Comparison of ENCODE assay signal across 20 mouse cellular contexts in the genomic region with DNA sequence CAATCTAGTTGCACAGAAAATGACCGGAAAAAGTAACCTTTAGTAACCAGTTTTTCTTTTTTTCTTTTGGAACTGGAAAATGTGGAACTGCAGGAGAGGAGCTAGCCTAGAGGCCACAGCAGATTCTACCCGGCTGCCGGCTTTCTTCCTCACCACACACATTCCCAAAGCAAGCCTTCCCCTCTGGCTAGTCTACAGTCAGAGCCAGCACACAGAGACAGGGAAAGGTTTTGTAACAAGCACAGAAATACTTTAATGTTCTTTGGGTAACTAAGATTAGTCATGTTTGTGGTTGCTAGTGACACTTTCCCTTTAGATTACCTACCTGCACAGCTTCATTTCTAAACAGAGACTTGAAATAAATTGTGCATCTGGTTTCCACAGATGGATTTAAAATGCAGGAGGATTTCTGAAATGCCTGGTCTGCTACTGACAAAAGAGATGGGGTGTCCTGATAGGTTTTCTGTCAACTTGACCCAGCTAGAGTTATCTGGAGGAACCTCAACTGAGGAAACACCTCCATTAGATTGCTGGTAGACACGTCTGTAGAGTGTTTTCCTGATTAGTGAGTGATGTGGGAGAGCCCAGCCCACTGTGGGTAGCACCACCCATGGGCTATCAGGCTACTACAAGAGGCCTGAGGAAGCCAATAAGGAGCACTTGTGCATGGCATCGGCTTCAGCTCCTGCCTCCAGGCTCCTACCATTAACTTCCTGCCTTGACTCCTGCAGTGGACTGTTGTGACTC. TPM values are rescaled to one million over a fixed set of nuclear protein-coding genes. Genes with fewer than 3 reads are reported as not detected.
DNase-seq lines count a peak whose midpoint lies in the region; ATAC-seq lines count a peak whose summit lies in the region.
"Had no signal": no experiment of that assay in that cellular context is flagged by ENCODE, and none has a peak within 500 bp of the region (broad histone marks: within the 10 kb centered on the region; RNA-seq: fewer than 3 reads in every experiment).

No protein-coding gene starts in this region.

- H3K4me3 ChIP-seq in embryonic facial prominence, embryonic 13.5 days, result no peak overlapping the region
- H3K4me3 ChIP-seq in embryonic facial prominence, embryonic 10.5 days, result no peak overlapping the region
- H3K4me3 ChIP-seq in liver, embryonic 12.5 days, result no peak overlapping the region
- H3K4me3 ChIP-seq: heart, embryonic 13.5 days; lung, embryonic 15.5 days; midbrain, embryonic 10.5 days had no signal

- H3K9me3 ChIP-seq in embryonic facial prominence, embryonic 13.5 days, result no peaks in the 10 kb centered on the region
- H3K9me3 ChIP-seq in embryonic facial prominence, embryonic 10.5 days, result no peaks in the 10 kb centered on the region
- no peaks in the 10 kb centered on the region for H3K9me3 ChIP-seq in liver, embryonic 12.5 days (replicated peaks)
- H3K9me3 ChIP-seq: heart, embryonic 13.5 days; lung, embryonic 15.5 days; midbrain, embryonic 10.5 days had no signal

- intact Hi-C loops in heart, postnatal 36 days (cut with DNase I), result no loop called here

- ATAC-seq in embryonic facial prominence, embryonic 13.5 days (ENCODE audit: insufficient number of reproducible peaks, insufficient read depth, low FRiP score, low TSS enrichment, low read depth), result no peak
- peak; percentile 94 for ATAC-seq in liver, embryonic 12.5 days
- peak; percentile 92 for ATAC-seq in megakaryocyte-erythroid progenitor cell, adult 5-6 weeks (replicated peaks; ENCODE audit: low FRiP score, low TSS enrichment, poor library complexity, severe bottlenecking)
- ATAC-seq: inflammation-experienced regulatory T-cells, adult 6 months had no signal

- no peak overlapping the region for H3K27ac ChIP-seq in embryonic facial prominence, embryonic 13.5 days
- H3K27ac ChIP-seq in embryonic facial prominence, embryonic 10.5 days (replicated peaks), result no peak overlapping the region
- H3K27ac ChIP-seq in liver, embryonic 12.5 days, result peak overlapping the region; percentile 64
- H3K27ac ChIP-seq: heart, embryonic 13.5 days; lung, embryonic 15.5 days; midbrain, embryonic 10.5 days had no signal

- H3K36me3 ChIP-seq in embryonic facial prominence, embryonic 13.5 days, result peaks cover 21% of the 10 kb centered on the region
- H3K36me3 ChIP-seq in embryonic facial prominence, embryonic 10.5 days (replicated peaks), result peaks cover 16% of the 10 kb centered on the region
- no peaks in the 10 kb centered on the region for H3K36me3 ChIP-seq in liver, embryonic 12.5 days

- 49% methylated on average over 5 of the region's 5 CpGs for WGBS in embryonic facial prominence, embryonic 13.5 days
- 72% methylated on average over 5 of the region's 5 CpGs for WGBS in embryonic facial prominence, embryonic 10.5 days
- 53% methylated on average over 5 of the region's 5 CpGs for WGBS in liver, embryonic 12.5 days (ENCODE audit: insufficient replicate concordance)

- no peaks in the 10 kb centered on the region for H3K27me3 ChIP-seq in embryonic facial prominence, embryonic 13.5 days
- no peaks in the 10 kb centered on the region for H3K27me3 ChIP-seq in embryonic facial prominence, embryonic 10.5 days (replicated peaks; ENCODE audit: low read depth, poor library complexity, severe bottlenecking)
- no peaks in the 10 kb centered on the region for H3K27me3 ChIP-seq in liver, embryonic 12.5 days (replicated peaks)
- H3K27me3 ChIP-seq: heart, embryonic 13.5 days; lung, embryonic 15.5 days had no signal

- H3K4me2 ChIP-seq in embryonic facial prominence, embryonic 13.5 days, result no peak overlapping the region
- H3K4me2 ChIP-seq in liver, embryonic 12.5 days, result peak overlapping the region; percentile 45
- H3K4me2 ChIP-seq: heart, embryonic 13.5 days; lung, embryonic 15.5 days had no signal

- H3K9ac ChIP-seq in embryonic facial prominence, embryonic 13.5 days, result 0 out of 2 replicates have a peak overlapping the region, but pooled peaks have one; percentile 6
- no peak overlapping the region for H3K9ac ChIP-seq in liver, embryonic 12.5 days
- H3K9ac ChIP-seq: heart, embryonic 13.5 days; lung, embryonic 15.5 days had no signal

- no peak for DNase-seq in embryonic facial prominence, embryonic 10.5 days (ENCODE audit: low spot score)
- DNase-seq in MEL-GATA-1-ER (ENCODE audit: extremely low read depth, low read depth), result peak; percentile 29
- DNase-seq in gastrocnemius, postnatal 4 days (ENCODE audit: low spot score in 2 of 2), result no peak
- no peak for DNase-seq in spleen, postnatal 36 days (ENCODE audit: low spot score in 2 of 2)
- DNase-seq in heart, postnatal 36 days, result no peak
- DNase-seq: cerebellum, adult 9-10 months; gastrocnemius, postnatal 14 days; kidney, adult 9 months; kidney, postnatal 4 days; layer of hippocampus, postnatal 36 days; right cerebral cortex, postnatal 4 days; thymus, postnatal 14 days had no signal

- H3K4me1 ChIP-seq in embryonic facial prominence, embryonic 13.5 days, result peaks cover 25% of the 10 kb centered on the region
- peaks cover 11% of the 10 kb centered on the region for H3K4me1 ChIP-seq in embryonic facial prominence, embryonic 10.5 days
- peaks cover 50% of the 10 kb centered on the region for H3K4me1 ChIP-seq in liver, embryonic 12.5 days
- H3K4me1 ChIP-seq: lung, embryonic 15.5 days had no signal

RNA-seq across cellular contexts. Expression of a gene that starts 17.5 kb away (rescaled TPM):
- polyA plus RNA-seq in embryonic facial prominence, embryonic 13.5 days (2015; fragmentation: Nextera tagmentation; extraction: Ambion mirVana), result 367 and 452 TPM in 2 replicates
- 445 and 476 TPM in 2 replicates for polyA plus RNA-seq in embryonic facial prominence, embryonic 10.5 days (2016; fragmentation: Nextera tagmentation; extraction: Ambion mirVana)
- polyA plus RNA-seq in liver, embryonic 12.5 days (2016; fragmentation: Nextera tagmentation; extraction: Ambion mirVana), result 109 and 112 TPM in 2 replicates
- 12.0 and 18.5 TPM in 2 replicates for total RNA-seq in megakaryocyte-erythroid progenitor cell, adult 5-6 weeks (2014; fragmentation: Nextera tagmentation)
- total RNA-seq in megakaryocyte-erythroid progenitor cell, adult 5-6 weeks (2017), result 4.4 and 5.9 TPM in 2 replicates
- total RNA-seq in gastrocnemius, postnatal 4 days (2021), result 10 to 100 TPM; 35.8 to 40.7 TPM
- total RNA-seq in heart, postnatal 36 days (2021), result 1 to 10 TPM; 4.2 to 4.8 TPM

RNA-seq across cellular contexts. Expression of a gene that starts 17.6 kb away (rescaled TPM):
- not detected in 2 replicates for polyA plus RNA-seq in embryonic facial prominence, embryonic 13.5 days (2015; fragmentation: Nextera tagmentation; extraction: Ambion mirVana)
- 1.5 TPM in 1 of 2 replicates, not detected in the other for polyA plus RNA-seq in embryonic facial prominence, embryonic 10.5 days (2016; fragmentation: Nextera tagmentation; extraction: Ambion mirVana)
- not detected in 2 replicates for polyA plus RNA-seq in liver, embryonic 12.5 days (2016; fragmentation: Nextera tagmentation; extraction: Ambion mirVana)
- total RNA-seq in megakaryocyte-erythroid progenitor cell, adult 5-6 weeks (2014; fragmentation: Nextera tagmentation), result not detected in 2 replicates
- not detected in 2 replicates for total RNA-seq in megakaryocyte-erythroid progenitor cell, adult 5-6 weeks (2017)
- total RNA-seq in gastrocnemius, postnatal 4 days (2021), result not detected
- not detected for total RNA-seq in heart, postnatal 36 days (2021)
- total RNA-seq: gastrocnemius, postnatal 14 days had no signal
- polyA plus RNA-seq: heart, embryonic 13.5 days; inflammation-experienced regulatory T-cells, adult 6 months; lung, embryonic 15.5 days; midbrain, embryonic 10.5 days; stomach, embryonic 14.5 days had no signal

RNA-seq across cellular contexts. Expression of a gene that starts 23.8 kb away (rescaled TPM):
- polyA plus RNA-seq in embryonic facial prominence, embryonic 13.5 days (2015; fragmentation: Nextera tagmentation; extraction: Ambion mirVana), result 34.8 and 35.8 TPM in 2 replicates
- 40.0 and 40.4 TPM in 2 replicates for polyA plus RNA-seq in embryonic facial prominence, embryonic 10.5 days (2016; fragmentation: Nextera tagmentation; extraction: Ambion mirVana)
- 12.2 and 12.6 TPM in 2 replicates for polyA plus RNA-seq in liver, embryonic 12.5 days (2016; fragmentation: Nextera tagmentation; extraction: Ambion mirVana)
- 20.3 and 29.6 TPM in 2 replicates for total RNA-seq in megakaryocyte-erythroid progenitor cell, adult 5-6 weeks (2014; fragmentation: Nextera tagmentation)
- total RNA-seq in megakaryocyte-erythroid progenitor cell, adult 5-6 weeks (2017), result 9.8 and 15.5 TPM in 2 replicates
- 10 to 100 TPM; 26.4 to 32.3 TPM for total RNA-seq in gastrocnemius, postnatal 4 days (2021)
- total RNA-seq in heart, postnatal 36 days (2021), result 1 to 10 TPM; 7.2 to 8.2 TPM

RNA-seq across cellular contexts. Expression of a gene that starts 37.9 kb away (rescaled TPM):
- polyA plus RNA-seq in embryonic facial prominence, embryonic 13.5 days (2015; fragmentation: Nextera tagmentation; extraction: Ambion mirVana), result 81.4 and 93.3 TPM in 2 replicates
- 71.2 and 72.9 TPM in 2 replicates for polyA plus RNA-seq in embryonic facial prominence, embryonic 10.5 days (2016; fragmentation: Nextera tagmentation; extraction: Ambion mirVana)
- 53.9 and 56.6 TPM in 2 replicates for polyA plus RNA-seq in liver, embryonic 12.5 days (2016; fragmentation: Nextera tagmentation; extraction: Ambion mirVana)
- 33.8 and 41.7 TPM in 2 replicates for total RNA-seq in megakaryocyte-erythroid progenitor cell, adult 5-6 weeks (2014; fragmentation: Nextera tagmentation)
- total RNA-seq in megakaryocyte-erythroid progenitor cell, adult 5-6 weeks (2017), result 218 and 232 TPM in 2 replicates
- total RNA-seq in gastrocnemius, postnatal 4 days (2021), result 10 to 100 TPM; 72.7 to 74.6 TPM
- total RNA-seq in heart, postnatal 36 days (2021), result 10 to 100 TPM; 72.5 to 82.4 TPM

RNA-seq across cellular contexts. Expression of a gene that starts 38.5 kb away (rescaled TPM):
- 81.2 and 90.4 TPM in 2 replicates for polyA plus RNA-seq in embryonic facial prominence, embryonic 13.5 days (2015; fragmentation: Nextera tagmentation; extraction: Ambion mirVana)
- polyA plus RNA-seq in embryonic facial prominence, embryonic 10.5 days (2016; fragmentation: Nextera tagmentation; extraction: Ambion mirVana), result 107 and 108 TPM in 2 replicates
- 42.3 and 42.6 TPM in 2 replicates for polyA plus RNA-seq in liver, embryonic 12.5 days (2016; fragmentation: Nextera tagmentation; extraction: Ambion mirVana)
- 65.1 and 66.6 TPM in 2 replicates for total RNA-seq in megakaryocyte-erythroid progenitor cell, adult 5-6 weeks (2014; fragmentation: Nextera tagmentation)
- total RNA-seq in megakaryocyte-erythroid progenitor cell, adult 5-6 weeks (2017), result 82.7 and 126 TPM in 2 replicates
- 10 to 100 TPM; 46.1 to 47.3 TPM for total RNA-seq in gastrocnemius, postnatal 4 days (2021)
- total RNA-seq in heart, postnatal 36 days (2021), result 10 to 100 TPM; 26.5 to 28.7 TPM
